Mouse (Mus musculus): ENCODE measurements around the gene 2610507B11Rik. TPM values are rescaled to one million over a fixed set of nuclear protein-coding genes. Genes with fewer than 3 reads are reported as not detected.
A peak's percentile ranks its signal among the peaks of the same experiment; 100 is the strongest.

The 2610507B11Rik gene
- polyA plus RNA-seq, 1 experiment from 2014 or later: 71.9 TPM

GRCm38 (mm10) chr11:78324000-78324785 lies 62.6 kb downstream of the 2610507B11Rik start:
- Histone ChIP-seq H3K4me1 (replicated peaks) (peaks cover 32% of the 10 kb centered on the region), H3K36me3 (peaks cover 28% of the 10 kb centered on the region), H3K4me3 (no peak overlapping the region), H3K4me2 (peak overlapping the region; percentile 59; the same call in 1 of the 2 replicates), H3K9me3 (replicated peaks) (no peaks in the 10 kb centered on the region), H3K27me3 (no peaks in the 10 kb centered on the region), H3K9ac (peak overlapping the region; percentile 5; the same call in 1 of the 2 replicates), H3K27ac (no peak overlapping the region)
- WGBS: 76% methylated on average over 15 of the region's 15 CpGs
- ATAC-seq (replicated peaks; ENCODE audit: insufficient number of reproducible peaks, insufficient read depth, low FRiP score, low read depth): no peak

GRCm38 (mm10) chr11:78324965-78325364 lies 63.4 kb downstream of the 2610507B11Rik start:
- no peak for ATAC-seq (replicated peaks; ENCODE audit: insufficient number of reproducible peaks, insufficient read depth, low FRiP score, low read depth)
- Histone ChIP-seq H3K27ac (no peak overlapping the region), H3K4me3 (no peak overlapping the region), H3K9me3 (replicated peaks) (no peaks in the 10 kb centered on the region), H3K4me1 (replicated peaks) (peaks cover 32% of the 10 kb centered on the region), H3K9ac (no peak overlapping the region), H3K27me3 (no peaks in the 10 kb centered on the region), H3K36me3 (peaks cover 20% of the 10 kb centered on the region), H3K4me2 (no peak overlapping the region)
- WGBS: 96% methylated on average over 12 of the region's 12 CpGs

DNA sequence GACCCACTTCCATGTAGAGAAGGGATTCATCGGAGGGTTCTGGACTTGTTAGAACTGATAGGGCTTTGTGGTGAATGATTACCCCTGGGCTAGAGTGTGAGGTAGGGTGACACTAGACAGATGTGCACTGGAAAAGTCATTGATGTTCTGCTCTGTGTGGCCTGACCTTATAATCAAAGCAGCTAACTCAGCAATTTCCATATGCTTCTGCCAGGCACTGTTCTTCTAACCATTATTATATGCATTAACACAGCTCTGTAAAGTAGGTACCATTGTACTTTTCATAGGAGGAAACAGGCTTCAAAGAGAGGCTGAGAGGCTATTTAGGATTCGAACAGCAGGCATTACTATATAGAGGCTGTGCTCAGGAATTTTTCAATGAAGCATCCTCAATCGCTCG lies 65.7 kb downstream of the 2610507B11Rik start:
- Histone ChIP-seq H3K27ac (no peak overlapping the region), H3K9ac (no peak overlapping the region), H3K9me3 (replicated peaks) (no peaks in the 10 kb centered on the region), H3K36me3 (no peaks in the 10 kb centered on the region), H3K4me2 (no peak overlapping the region), H3K4me3 (no peak overlapping the region), H3K4me1 (replicated peaks) (peaks cover 28% of the 10 kb centered on the region), H3K27me3 (no peaks in the 10 kb centered on the region)
- 90% methylated on average over 4 of the region's 4 CpGs for WGBS
- no peak for ATAC-seq (replicated peaks; ENCODE audit: insufficient number of reproducible peaks, insufficient read depth, low FRiP score, low read depth)

- H3K27ac ChIP-seq: peak within 1 kb of the TSS; percentile 64
- WGBS: 10% methylated on average over 37 of the region's 37 CpGs
Measured at GRCm38 (mm10) chr11:78327634-78328511, 66.3 kb downstream of the 2610507B11Rik start, which contains the start of gene Pigs. Gene Pigs (plus strand): TSS chr11:78328415.

GRCm38 (mm10) chr11:78328512-78329056 lies 67.0 kb downstream of the 2610507B11Rik start:
- Histone ChIP-seq H3K4me1 (replicated peaks) (peaks cover 14% of the 10 kb centered on the region), H3K9ac (peak overlapping the region; percentile 84), H3K27me3 (no peaks in the 10 kb centered on the region), H3K9me3 (replicated peaks) (no peaks in the 10 kb centered on the region), H3K27ac (no peak overlapping the region), H3K4me2 (peak overlapping the region; percentile 90), H3K36me3 (peaks cover 10% of the 10 kb centered on the region), H3K4me3 (peak overlapping the region; percentile 91)
- under 1% methylated on average over 41 of the region's 41 CpGs for WGBS
- peak; percentile 43 for ATAC-seq (replicated peaks; ENCODE audit: insufficient number of reproducible peaks, insufficient read depth, low FRiP score, low read depth)

More at GRCm38 (mm10) chr11:78327634-78328511, 66.3 kb downstream of the 2610507B11Rik start, which contains the start of gene Pigs:
- Histone ChIP-seq H3K9me3 (replicated peaks) (no peaks in the 10 kb centered on the region), H3K4me1 (replicated peaks) (peaks cover 21% of the 10 kb centered on the region), H3K4me3 (peak within 1 kb of the TSS; percentile 91), H3K36me3 (peaks cover 3% of the 10 kb centered on the region), H3K4me2 (peak within 1 kb of the TSS; percentile 90), H3K27me3 (no peaks in the 10 kb centered on the region), H3K9ac (peak within 1 kb of the TSS; percentile 84)
- peak; percentile 94 for ATAC-seq (replicated peaks; ENCODE audit: insufficient number of reproducible peaks, insufficient read depth, low FRiP score, low read depth)

DNA sequence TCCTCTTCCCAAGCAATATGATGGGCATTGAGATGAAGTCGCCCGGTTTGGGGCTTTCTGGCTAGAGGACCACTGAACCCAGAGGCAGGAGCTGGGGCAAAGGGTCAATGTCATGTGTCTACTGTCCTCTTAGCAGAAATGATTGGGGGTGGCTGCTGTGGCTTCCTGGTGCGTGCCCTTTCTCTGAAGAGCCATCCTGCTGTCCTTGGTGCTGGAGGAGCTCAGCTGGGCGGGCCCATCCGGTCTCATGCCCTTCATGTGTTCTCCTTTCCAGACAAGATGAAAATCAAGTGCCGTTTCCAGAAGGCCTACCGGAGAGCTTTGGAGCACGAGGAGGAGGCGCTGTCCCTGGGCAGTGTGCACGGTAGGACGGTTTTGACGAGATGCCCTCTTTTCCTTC lies 71.1 kb downstream of the 2610507B11Rik start:
- no peaks in the 10 kb centered on the region for H3K9me3 ChIP-seq (replicated peaks)
- 92% methylated on average over 12 of the region's 12 CpGs for WGBS
- no peak overlapping the region for H3K4me3 ChIP-seq
- no peak overlapping the region for H3K4me2 ChIP-seq
- no peaks in the 10 kb centered on the region for H3K27me3 ChIP-seq
- no peak for ATAC-seq (replicated peaks; ENCODE audit: insufficient number of reproducible peaks, insufficient read depth, low FRiP score, low read depth)
- H3K36me3 ChIP-seq: peaks cover 34% of the 10 kb centered on the region
- H3K27ac ChIP-seq: no peak overlapping the region
- 0 out of 2 replicates have a peak, but pooled peaks cover 5% of the 10 kb centered on the region for H3K4me1 ChIP-seq (replicated peaks)
- H3K9ac ChIP-seq: no peak overlapping the region

GRCm38 (mm10) chr11:78333992-78334391 lies 72.4 kb downstream of the 2610507B11Rik start:
- Histone ChIP-seq H3K9ac (no peak overlapping the region), H3K27me3 (no peaks in the 10 kb centered on the region), H3K9me3 (replicated peaks) (no peaks in the 10 kb centered on the region), H3K4me2 (no peak overlapping the region), H3K27ac (no peak overlapping the region), H3K4me3 (no peak overlapping the region), H3K36me3 (peaks cover 40% of the 10 kb centered on the region), H3K4me1 (replicated peaks) (0 out of 2 replicates have a peak, but pooled peaks cover 2% of the 10 kb centered on the region)
- 86% methylated on average over 5 of the region's 5 CpGs for WGBS
- ATAC-seq (replicated peaks; ENCODE audit: insufficient number of reproducible peaks, insufficient read depth, low FRiP score, low read depth): no peak

- Histone ChIP-seq H3K4me1 (replicated peaks) (no peaks in the 10 kb centered on the region), H3K27me3 (no peaks in the 10 kb centered on the region), H3K36me3 (peaks cover 55% of the 10 kb centered on the region), H3K4me2 (no peak overlapping the region), H3K9ac (no peak overlapping the region), H3K27ac (no peak overlapping the region), H3K4me3 (no peak overlapping the region), H3K9me3 (replicated peaks) (no peaks in the 10 kb centered on the region)
- ATAC-seq (replicated peaks; ENCODE audit: insufficient number of reproducible peaks, insufficient read depth, low FRiP score, low read depth): no peak
- WGBS: 93% methylated on average over 8 of the region's 8 CpGs
Measured at GRCm38 (mm10) chr11:78337040-78337439, 75.5 kb downstream of the 2610507B11Rik start.

Other genes with a start within 250 kb of the 2610507B11Rik start
- gene Dhrs13, start 229.5 kb upstream of the 2610507B11Rik start, polyA plus RNA-seq (2015; fragmentation: Nextera tagmentation; extraction: Ambion mirVana): 10.7 and 14.0 TPM in 2 replicates
- 85.8 and 100 TPM in 2 replicates for gene Flot2, start 223.8 kb upstream of the 2610507B11Rik start, polyA plus RNA-seq (2015; fragmentation: Nextera tagmentation; extraction: Ambion mirVana)
- gene Eral1, start 181.4 kb upstream of the 2610507B11Rik start, polyA plus RNA-seq (2015; fragmentation: Nextera tagmentation; extraction: Ambion mirVana): 21.1 and 24.5 TPM in 2 replicates
- 14.1 and 16.2 TPM in 2 replicates for gene Fam222b, start 167.1 kb upstream of the 2610507B11Rik start, polyA plus RNA-seq (2015; fragmentation: Nextera tagmentation; extraction: Ambion mirVana)
- gene Traf4, start 96.2 kb upstream of the 2610507B11Rik start, polyA plus RNA-seq (2015; fragmentation: Nextera tagmentation; extraction: Ambion mirVana): 30.8 and 42.8 TPM in 2 replicates
- 12.4 and 17.3 TPM in 2 replicates for gene Nek8, start 85.1 kb upstream of the 2610507B11Rik start, polyA plus RNA-seq (2015; fragmentation: Nextera tagmentation; extraction: Ambion mirVana)
- 13.5 and 14.2 TPM in 2 replicates for gene Tlcd1, start 85.0 kb upstream of the 2610507B11Rik start, polyA plus RNA-seq (2015; fragmentation: Nextera tagmentation; extraction: Ambion mirVana)
- gene Rpl23a, start 78.2 kb upstream of the 2610507B11Rik start, polyA plus RNA-seq (2015; fragmentation: Nextera tagmentation; extraction: Ambion mirVana): 717 and 816 TPM in 2 replicates
- gene Rab34, start 73.3 kb upstream of the 2610507B11Rik start, polyA plus RNA-seq (2015; fragmentation: Nextera tagmentation; extraction: Ambion mirVana): 54.5 and 72.1 TPM in 2 replicates
- 2.9 and 3.0 TPM in 2 replicates for gene Proca1, start 68.4 kb upstream of the 2610507B11Rik start, polyA plus RNA-seq (2015; fragmentation: Nextera tagmentation; extraction: Ambion mirVana)
- gene Sdf2, start 16.0 kb upstream of the 2610507B11Rik start, polyA plus RNA-seq (2015; fragmentation: Nextera tagmentation; extraction: Ambion mirVana): 52.5 and 59.4 TPM in 2 replicates
- 12.9 and 18.6 TPM in 2 replicates for gene Supt6, start 15.8 kb upstream of the 2610507B11Rik start, polyA plus RNA-seq (2015; fragmentation: Nextera tagmentation; extraction: Ambion mirVana)
- 0.23 and 0.38 TPM in 2 replicates for gene BC030499, start 29.1 kb downstream of the 2610507B11Rik start, polyA plus RNA-seq (2015; fragmentation: Nextera tagmentation; extraction: Ambion mirVana)
- 21.6 and 30.9 TPM in 2 replicates for gene Spag5, start 39.8 kb downstream of the 2610507B11Rik start, polyA plus RNA-seq (2015; fragmentation: Nextera tagmentation; extraction: Ambion mirVana)
- 20.6 and 28.6 TPM in 2 replicates for gene Aldoc, start 61.2 kb downstream of the 2610507B11Rik start, polyA plus RNA-seq (2015; fragmentation: Nextera tagmentation; extraction: Ambion mirVana)
- 46.1 and 62.4 TPM in 2 replicates for gene Pigs, start 66.7 kb downstream of the 2610507B11Rik start, polyA plus RNA-seq (2015; fragmentation: Nextera tagmentation; extraction: Ambion mirVana)
- gene Unc119, start 81.7 kb downstream of the 2610507B11Rik start, polyA plus RNA-seq (2015; fragmentation: Nextera tagmentation; extraction: Ambion mirVana): 31.0 and 43.3 TPM in 2 replicates
- 0.78 and 8.9 TPM in 2 replicates for gene Foxn1, start 124.8 kb downstream of the 2610507B11Rik start, polyA plus RNA-seq (2015; fragmentation: Nextera tagmentation; extraction: Ambion mirVana)
- gene Slc13a2, start 160.5 kb downstream of the 2610507B11Rik start, polyA plus RNA-seq (2015; fragmentation: Nextera tagmentation; extraction: Ambion mirVana): 0.08 TPM in 1 of 2 replicates, not detected in the other
- gene Slc46a1, start 203.9 kb downstream of the 2610507B11Rik start, polyA plus RNA-seq (2015; fragmentation: Nextera tagmentation; extraction: Ambion mirVana): 6.5 and 7.5 TPM in 2 replicates
- gene Sarm1, start 236.0 kb downstream of the 2610507B11Rik start, polyA plus RNA-seq (2015; fragmentation: Nextera tagmentation; extraction: Ambion mirVana): 0.15 and 0.60 TPM in 2 replicates
- gene Vtn, start 237.3 kb downstream of the 2610507B11Rik start, polyA plus RNA-seq (2015; fragmentation: Nextera tagmentation; extraction: Ambion mirVana): 1.3 and 4.7 TPM in 2 replicates
- gene Sebox, start 241.7 kb downstream of the 2610507B11Rik start, polyA plus RNA-seq (2015; fragmentation: Nextera tagmentation; extraction: Ambion mirVana): not detected in 2 replicates

Data from heart, embryonic 15.5 days (tissue).